Comparison of ENCODE assay signal across 8 mouse cellular contexts in genomic region chr4:137862516-137863240, GRCm38 (mm10). TPM values are rescaled to one million over a fixed set of nuclear protein-coding genes. Genes with fewer than 3 reads are reported as not detected.
A peak's percentile ranks its signal among the peaks of the same experiment; 100 is the strongest.
DNase-seq lines count a peak whose midpoint lies in the region; ATAC-seq and TF ChIP-seq lines count a peak whose summit lies in the region.

No protein-coding gene starts in this region.

- WGBS in liver, adult 2 months: 3% methylated on average over 21 of the region's 21 CpGs
- WGBS in forebrain, embryonic 16.5 days: 17% methylated on average over 21 of the region's 21 CpGs
- WGBS in liver, postnatal 0 days (ENCODE audit: insufficient replicate concordance): 10% methylated on average over 21 of the region's 21 CpGs

- no peaks in the 10 kb centered on the region for H3K36me3 ChIP-seq in liver, adult 2 months (ENCODE audit: control insufficient read depth, insufficient read depth, low read length)
- H3K36me3 ChIP-seq in forebrain, embryonic 16.5 days (ENCODE audit: control insufficient read depth, insufficient read depth): no peaks in the 10 kb centered on the region
- no peaks in the 10 kb centered on the region for H3K36me3 ChIP-seq in liver, postnatal 0 days (replicated peaks; ENCODE audit: insufficient read depth, low read length)

- no peak for ATAC-seq in forebrain, embryonic 16.5 days
- ATAC-seq in liver, postnatal 0 days: peak; percentile 10

- no peaks in the 10 kb centered on the region for H3K9me3 ChIP-seq in forebrain, embryonic 16.5 days (ENCODE audit: control insufficient read depth, low read length)
- no peaks in the 10 kb centered on the region for H3K9me3 ChIP-seq in liver, postnatal 0 days (ENCODE audit: low read length)

- H3K79me2 ChIP-seq in liver, adult 2 months (ENCODE audit: control insufficient read depth, insufficient read depth, low read length): peaks cover 28% of the 10 kb centered on the region; the same call in 1 of the 2 replicates

- no peaks in the 10 kb centered on the region for H3K27me3 ChIP-seq in liver, adult 2 months (ENCODE audit: control insufficient read depth, insufficient read depth, low read length)
- H3K27me3 ChIP-seq in forebrain, embryonic 16.5 days (replicated peaks; ENCODE audit: control insufficient read depth, insufficient read depth, low read length): no peaks in the 10 kb centered on the region; the same call in 1 of the 2 replicates
- no peaks in the 10 kb centered on the region for H3K27me3 ChIP-seq in liver, postnatal 0 days (ENCODE audit: insufficient read depth, low read length)

- peak overlapping the region; percentile 95 for H3K9ac ChIP-seq in liver, adult 2 months (ENCODE audit: low read depth, low read length)
- peak overlapping the region; percentile 86 for H3K9ac ChIP-seq in forebrain, embryonic 16.5 days (replicated peaks; ENCODE audit: low read depth, low read length)
- H3K9ac ChIP-seq in liver, postnatal 0 days (replicated peaks): peak overlapping the region; percentile 84

- no peak for TF ChIP-seq EP300 in liver, postnatal 0 days (IDR thresholded peaks at IDR 0.05; ENCODE audit: low read depth)

- H3K4me3 ChIP-seq in liver, adult 2 months (ENCODE audit: insufficient read depth, low read depth, low read length): peak overlapping the region; percentile 89
- H3K4me3 ChIP-seq in forebrain, embryonic 16.5 days (replicated peaks; ENCODE audit: low read length): peak overlapping the region; percentile 79
- H3K4me3 ChIP-seq in liver, postnatal 0 days (ENCODE audit: low read depth, low read length): peak overlapping the region; percentile 76

- no peak for TF ChIP-seq POLR2A in liver, adult 2 months (IDR thresholded peaks at IDR 0.05; ENCODE audit: extremely low read depth, insufficient read depth, low read length)

- H3K4me2 ChIP-seq in forebrain, embryonic 16.5 days (ENCODE audit: low read length): peak overlapping the region; percentile 89
- peak overlapping the region; percentile 83 for H3K4me2 ChIP-seq in liver, postnatal 0 days (ENCODE audit: low read depth, low read length)

- DNase-seq in liver, adult 2 months (ENCODE audit: extremely low read depth, low read depth, low spot score): peak; percentile 76
- DNase-seq in liver: no peak
- peak; percentile 59 to 73 for DNase-seq in cerebellum, adult 18-20 months
- DNase-seq in liver, postnatal 0 days: peak; percentile 35
- no peak for DNase-seq in thymus, postnatal 14 days
- DNase-seq in frontal cortex, postnatal 25 days (ENCODE audit: low spot score in 2 of 2): no peak
- DNase-seq in left cerebral cortex, postnatal 36 days (ENCODE audit: low spot score in 2 of 2): no peak

- intact Hi-C loops in left cerebral cortex, postnatal 36 days (cut with DNase I): loop anchor here (10.0 kb wide), 1 partner anchor 82 kb away; no protein-coding TSS in a partner anchor

- TF ChIP-seq CTCF in liver, adult 2 months (IDR thresholded peaks at IDR 0.05; ENCODE audit: low read depth, low read length): no peak
- TF ChIP-seq CTCF in liver, postnatal 0 days (IDR thresholded peaks at IDR 0.05; ENCODE audit: low read depth): no peak

- peaks cover 25% of the 10 kb centered on the region for H3K4me1 ChIP-seq in liver, adult 2 months (ENCODE audit: control insufficient read depth, insufficient read depth, low read length)
- H3K4me1 ChIP-seq in forebrain, embryonic 16.5 days (replicated peaks; ENCODE audit: control insufficient read depth, insufficient read depth, low read length): peaks cover 45% of the 10 kb centered on the region
- peaks cover 34% of the 10 kb centered on the region for H3K4me1 ChIP-seq in liver, postnatal 0 days (ENCODE audit: insufficient read depth)

- H3K27ac ChIP-seq in liver, adult 2 months (replicated peaks; ENCODE audit: insufficient read depth, low read depth, low read length): peak overlapping the region; percentile 88
- H3K27ac ChIP-seq in forebrain, embryonic 16.5 days (ENCODE audit: low read length): no peak overlapping the region
- H3K27ac ChIP-seq in liver, postnatal 0 days (ENCODE audit: low read depth): peak overlapping the region; percentile 87

RNA-seq across cellular contexts. Expression of gene Ece1, which starts 0.6 kb away (rescaled TPM):
- 430 and 630 TPM in 2 replicates for total RNA-seq in liver, adult 2 months (2014; rRNA removed)
- polyA plus RNA-seq in liver, adult 2 months (2012; rRNA removed): 55.2 and 213 TPM in 2 replicates
- 12.4 and 16.3 TPM in 2 replicates for polyA plus RNA-seq in forebrain, embryonic 16.5 days (2015; fragmentation: Nextera tagmentation; extraction: Ambion mirVana)
- polyA plus RNA-seq in liver, postnatal 0 days (2015; fragmentation: Nextera tagmentation; extraction: Ambion mirVana): 32.9 and 35.7 TPM in 2 replicates
- total RNA-seq in left cerebral cortex, postnatal 36 days (2021): 10 to 100 TPM; 80.5 to 83.0 TPM

Comparison
In these comparisons a context has a peak if more than half of its experiments do, and no peak if none do; other contexts are left out.
1. DNase-seq: peak in liver, adult 2 months (single experiment), cerebellum, adult 18-20 months (2 of 2) and liver, postnatal 0 days (single experiment); none in liver (single experiment), thymus, postnatal 14 days (single experiment), frontal cortex, postnatal 25 days (0 of 2) and left cerebral cortex, postnatal 36 days (0 of 2).
2. Peak in every context shown above with its lines, with median percentiles within 50 percentile points of each other: H3K4me3 ChIP-seq and H3K9ac ChIP-seq.